Mouse (Mus musculus): ENCODE results near the gene Nr2e3. TPM values are rescaled to one million over a fixed set of nuclear protein-coding genes. Genes with fewer than 3 reads are reported as not detected.
A peak's percentile ranks its signal among the peaks of the same experiment; 100 is the strongest.

Nr2e3 gene
- not detected for total RNA-seq (2021)
- long read RNA-seq, experiment 1: 0 reads
- long read RNA-seq, experiment 2: 0 reads

DNA sequence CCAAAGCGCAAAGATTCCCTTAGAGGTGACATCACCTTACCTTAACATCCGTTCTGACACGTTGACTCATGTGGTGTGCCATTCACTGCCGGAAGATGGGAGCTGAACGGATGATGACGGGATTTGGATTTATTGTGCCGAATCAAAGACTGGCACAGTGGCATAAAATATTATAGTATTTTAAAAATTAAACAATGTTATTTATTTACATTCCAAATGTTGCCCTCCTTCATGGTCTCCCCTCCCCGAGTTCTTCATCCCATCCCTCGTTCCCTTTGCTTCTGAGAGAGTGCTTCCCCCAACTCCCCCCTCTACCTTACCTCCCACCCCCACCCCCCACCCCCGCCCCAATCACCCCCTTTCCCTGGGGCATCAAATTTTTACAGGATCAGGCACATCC is at the start of gene Nr2e3:
TSS of gene Nr2e3 (minus strand) at position 101 of the 400 bp plus-strand sequence.
- H3K27ac ChIP-seq: no peak within 1 kb of the TSS
- intact Hi-C loops (cut with DNase I): loop anchor here (10.0 kb wide), 1 partner anchor 274 kb away; no protein-coding TSS in a partner anchor
- no peak for TF ChIP-seq CTCF (IDR thresholded peaks at IDR 0.05)
- no peak for DNase-seq
- no peak within 1 kb of the TSS for H3K4me3 ChIP-seq

DNA sequence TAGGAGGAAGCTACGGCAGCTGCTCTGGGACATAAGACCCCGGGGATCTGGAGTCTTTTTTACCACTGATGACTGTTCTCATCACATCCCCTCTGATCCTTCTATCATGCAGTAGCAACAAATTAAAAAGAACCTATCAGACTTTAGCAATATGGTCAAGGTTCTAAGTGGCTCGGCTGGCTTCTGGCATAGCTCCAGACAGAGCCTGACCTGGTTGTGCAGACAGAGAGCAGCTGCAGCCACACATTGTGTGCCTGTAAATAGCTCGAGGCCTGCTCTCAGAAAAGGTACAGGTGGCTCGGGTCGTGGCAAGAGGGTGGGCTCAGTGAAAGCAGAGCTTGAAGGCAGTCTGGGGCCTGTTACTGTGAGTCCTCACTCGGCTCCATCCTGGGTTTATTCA is 48.5 kb upstream of the Nr2e3 start:
- no peak for DNase-seq
- Histone ChIP-seq H3K27ac (no peak overlapping the region), H3K4me3 (no peak overlapping the region)
- intact Hi-C loops (cut with DNase I): no loop called here
- no peak for TF ChIP-seq CTCF (IDR thresholded peaks at IDR 0.05)

- H3K27ac ChIP-seq: no peak overlapping the region
- no peak for TF ChIP-seq CTCF (IDR thresholded peaks at IDR 0.05)
- intact Hi-C loops (cut with DNase I): no loop called here
- DNase-seq: no peak
- no peak overlapping the region for H3K4me3 ChIP-seq
Observed at GRCm38 (mm10) chr9:60002323-60002722, 41.9 kb upstream of the Nr2e3 start.

DNA sequence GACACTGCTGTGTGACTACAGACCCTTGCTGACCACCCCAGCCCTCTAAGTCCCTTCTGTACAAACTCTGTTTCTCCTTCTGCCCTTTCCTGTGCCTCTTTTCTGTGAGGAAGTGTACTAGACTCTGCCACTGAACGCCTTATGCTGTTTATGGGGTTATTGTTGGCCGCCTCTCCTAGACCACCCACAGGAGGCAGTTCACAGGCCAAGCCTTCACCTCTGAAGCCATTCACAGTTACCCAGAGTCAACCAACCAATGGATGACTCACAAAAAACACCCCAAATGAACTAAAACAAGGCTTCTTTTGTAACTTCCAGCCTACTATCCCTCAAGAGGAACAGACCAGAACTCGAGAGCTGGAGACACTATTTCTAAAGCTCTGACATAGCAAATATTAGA is 41.0 kb upstream of the Nr2e3 start:
- Histone ChIP-seq H3K27ac (no peak overlapping the region), H3K4me3 (no peak overlapping the region)
- TF ChIP-seq CTCF (IDR thresholded peaks at IDR 0.05): no peak
- intact Hi-C loops (cut with DNase I): no loop called here
- no peak for DNase-seq

GRCm38 (mm10) chr9:59997725-59998124 is 37.3 kb upstream of the Nr2e3 start:
- Histone ChIP-seq H3K4me3 (no peak overlapping the region), H3K27ac (no peak overlapping the region)
- TF ChIP-seq CTCF (IDR thresholded peaks at IDR 0.05): no peak
- intact Hi-C loops (cut with DNase I): no loop called here
- no peak for DNase-seq

GRCm38 (mm10) chr9:59991407-59991806 is 30.9 kb upstream of the Nr2e3 start:
- no peak overlapping the region for H3K4me3 ChIP-seq
- intact Hi-C loops (cut with DNase I): no loop called here
- DNase-seq: peak; percentile 27
- TF ChIP-seq CTCF (IDR thresholded peaks at IDR 0.05): no peak
- no peak overlapping the region for H3K27ac ChIP-seq

- DNase-seq: peak; percentile 48
- intact Hi-C loops (cut with DNase I): no loop called here
- peak; percentile 88 for TF ChIP-seq CTCF (IDR thresholded peaks at IDR 0.05)
- Histone ChIP-seq H3K4me3 (no peak overlapping the region), H3K27ac (no peak overlapping the region)
Observed at GRCm38 (mm10) chr9:59989864-59990263, 29.4 kb upstream of the Nr2e3 start.

- no peak for DNase-seq
- intact Hi-C loops (cut with DNase I): no loop called here
- no peak overlapping the region for H3K4me3 ChIP-seq
- no peak overlapping the region for H3K27ac ChIP-seq
- no peak for TF ChIP-seq CTCF (IDR thresholded peaks at IDR 0.05)
Observed at GRCm38 (mm10) chr9:59985900-59986572, 25.6 kb upstream of the Nr2e3 start.

DNA sequence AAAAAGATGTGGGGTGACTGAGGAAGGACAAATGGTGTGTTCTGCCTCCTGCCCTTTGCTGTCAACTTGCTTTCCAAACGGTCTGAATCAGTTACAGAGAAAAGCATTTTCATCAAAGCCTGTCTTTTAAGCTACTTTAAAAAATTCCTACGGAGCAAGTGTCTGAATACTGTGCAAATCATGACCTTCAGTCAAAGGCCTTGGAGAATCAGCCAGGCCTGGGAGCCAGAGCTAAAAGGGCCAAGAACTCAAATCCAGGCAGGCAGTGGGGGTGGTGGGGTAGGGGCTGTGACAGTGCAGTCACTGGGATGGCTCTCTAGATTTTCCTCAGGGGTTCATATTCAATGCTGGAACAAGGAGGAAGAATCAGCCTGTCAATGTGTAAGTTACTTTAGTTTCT is 20.7 kb upstream of the Nr2e3 start:
- Histone ChIP-seq H3K4me3 (no peak overlapping the region), H3K27ac (no peak overlapping the region)
- TF ChIP-seq CTCF (IDR thresholded peaks at IDR 0.05): no peak
- intact Hi-C loops (cut with DNase I): no loop called here
- no peak for DNase-seq

- Histone ChIP-seq H3K4me3 (no peak overlapping the region), H3K27ac (no peak overlapping the region)
- DNase-seq: no peak
- no peak for TF ChIP-seq CTCF (IDR thresholded peaks at IDR 0.05)
- intact Hi-C loops (cut with DNase I): loop anchor here (2.0 kb wide), 1 partner anchor 248 kb away; no protein-coding TSS in a partner anchor
Observed at GRCm38 (mm10) chr9:59971263-59971662, 10.8 kb upstream of the Nr2e3 start.

GRCm38 (mm10) chr9:59969383-59969782 is 8.9 kb upstream of the Nr2e3 start:
- Histone ChIP-seq H3K4me3 (no peak overlapping the region), H3K27ac (no peak overlapping the region)
- peak; percentile 73 for DNase-seq
- peak; percentile 89 for TF ChIP-seq CTCF (IDR thresholded peaks at IDR 0.05)
- intact Hi-C loops (cut with DNase I): loop anchor here (10.0 kb wide), 1 partner anchor 265 kb away; no protein-coding TSS in a partner anchor

DNA sequence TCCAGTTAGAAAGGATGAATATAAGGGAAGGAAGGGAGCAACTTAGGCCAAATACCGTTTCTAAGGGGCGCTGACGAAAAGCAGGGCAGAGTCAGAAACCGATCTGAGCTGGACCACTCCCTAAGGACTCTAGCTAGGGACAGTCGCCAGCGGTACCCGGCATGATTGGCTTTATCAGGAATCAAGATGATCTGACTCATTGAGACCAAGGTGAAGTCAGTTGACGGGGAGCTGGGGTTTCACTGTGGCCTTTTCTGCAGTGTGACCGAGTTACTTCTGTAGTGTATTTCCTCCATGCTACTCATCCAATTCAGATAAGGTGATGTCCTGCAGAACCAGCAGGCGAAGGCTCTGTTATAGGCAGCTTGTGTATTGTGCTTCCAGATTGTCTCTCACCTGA is 4.6 kb upstream of the Nr2e3 start:
- intact Hi-C loops (cut with DNase I): loop anchor here (10.0 kb wide), 1 partner anchor 270 kb away; no protein-coding TSS in a partner anchor
- Histone ChIP-seq H3K27ac (no peak overlapping the region), H3K4me3 (no peak overlapping the region)
- TF ChIP-seq CTCF (IDR thresholded peaks at IDR 0.05): no peak
- DNase-seq: no peak

- no peak for DNase-seq
- TF ChIP-seq CTCF (IDR thresholded peaks at IDR 0.05): no peak
- H3K4me3 ChIP-seq: no peak overlapping the region
- no peak overlapping the region for H3K27ac ChIP-seq
- intact Hi-C loops (cut with DNase I): loop anchor here (10.0 kb wide), 1 partner anchor 270 kb away; no protein-coding TSS in a partner anchor
Observed at GRCm38 (mm10) chr9:59964367-59964766, 3.9 kb upstream of the Nr2e3 start.

All from gastrocnemius, adult 2 months (tissue).